ENCODE assay signal across 10 mouse cellular contexts in genomic region chr5:139081370-139081769, GRCm38 (mm10).
DNase-seq lines count a peak whose midpoint lies in the region; ATAC-seq and TF ChIP-seq lines count a peak whose summit lies in the region.
"Had no signal": no experiment of that assay in that cellular context is flagged by ENCODE, and none has a peak within 500 bp of the region (broad histone marks: within the 10 kb centered on the region; RNA-seq: fewer than 3 reads in every experiment).

No protein-coding gene starts in this region.

- H3K4me2 ChIP-seq in heart, embryonic 16.5 days (ENCODE audit: low read depth, low read length), result 0 out of 2 replicates have a peak overlapping the region, but pooled peaks have one; percentile 14
- no peak overlapping the region for H3K4me2 ChIP-seq in lung, postnatal 0 days (replicated peaks; ENCODE audit: low read depth, low read length)

- no peak overlapping the region for H3K4me3 ChIP-seq in heart, embryonic 16.5 days (ENCODE audit: low read length)
- H3K4me3 ChIP-seq in lung, postnatal 0 days (ENCODE audit: low read depth, low read length), result no peak overlapping the region
- no peak overlapping the region for H3K4me3 ChIP-seq in layer of hippocampus, adult 2 months
- H3K4me3 ChIP-seq: forebrain, embryonic 10.5 days; limb, embryonic 10.5 days had no signal

- TF ChIP-seq EP300 in lung, postnatal 0 days (IDR thresholded peaks at IDR 0.05), result no peak

- peaks cover 46% of the 10 kb centered on the region for H3K4me1 ChIP-seq in heart, embryonic 16.5 days (ENCODE audit: control insufficient read depth, insufficient read depth, low read length)
- no peaks in the 10 kb centered on the region for H3K4me1 ChIP-seq in lung, postnatal 0 days (ENCODE audit: insufficient read depth, low read depth, low read length)

- no peaks in the 10 kb centered on the region for H3K9me3 ChIP-seq in heart, embryonic 16.5 days (replicated peaks; ENCODE audit: control insufficient read depth, low read length)
- H3K9me3 ChIP-seq in lung, postnatal 0 days (ENCODE audit: low read length), result no peaks in the 10 kb centered on the region
- H3K9me3 ChIP-seq: forebrain, embryonic 10.5 days; limb, embryonic 10.5 days had no signal

- H3K27ac ChIP-seq in heart, embryonic 16.5 days (ENCODE audit: low read length), result peak overlapping the region; percentile 90
- peak overlapping the region; percentile 20; the same call in 1 of the 2 replicates for H3K27ac ChIP-seq in lung, postnatal 0 days (ENCODE audit: low read length)
- H3K27ac ChIP-seq in layer of hippocampus, adult 2 months, result no peak overlapping the region
- H3K27ac ChIP-seq: forebrain, embryonic 10.5 days; hindbrain, postnatal 0 days; limb, embryonic 10.5 days had no signal

- 0 out of 2 replicates have a peak, but pooled peaks have one; percentile 34 for ATAC-seq in heart, embryonic 16.5 days (replicated peaks; ENCODE audit: extremely low read depth, insufficient read depth, low FRiP score)
- peak; percentile 68 for ATAC-seq in lung, postnatal 0 days
- ATAC-seq: hindbrain, postnatal 0 days had no signal

- peak; percentile 36 for DNase-seq in kidney, adult 11 months
- no peak for DNase-seq in kidney, postnatal 10 days
- DNase-seq in adrenal gland, postnatal 36 days, result peak; percentile 63 to 64
- DNase-seq in lung, postnatal 0 days (ENCODE audit: low spot score), result peak; percentile 55
- no peak for DNase-seq in cerebellum, postnatal 25 days
- DNase-seq in layer of hippocampus, adult 2 months (ENCODE audit: low spot score in 2 of 2), result no peak

- H3K36me3 ChIP-seq in heart, embryonic 16.5 days (ENCODE audit: control insufficient read depth, insufficient read depth), result no peaks in the 10 kb centered on the region
- H3K36me3 ChIP-seq in lung, postnatal 0 days (ENCODE audit: insufficient read depth, low read length), result no peaks in the 10 kb centered on the region
- H3K36me3 ChIP-seq: forebrain, embryonic 10.5 days; limb, embryonic 10.5 days had no signal

- no peak overlapping the region for H3K9ac ChIP-seq in heart, embryonic 16.5 days (ENCODE audit: low read length)
- H3K9ac ChIP-seq in lung, postnatal 0 days (replicated peaks; ENCODE audit: low read depth), result no peak overlapping the region

- no peak for TF ChIP-seq CTCF in lung, postnatal 0 days (IDR thresholded peaks at IDR 0.05)
- no peak for TF ChIP-seq CTCF in layer of hippocampus, adult 2 months (conservative IDR thresholded peaks at IDR 0.05)

- no peaks in the 10 kb centered on the region for H3K27me3 ChIP-seq in heart, embryonic 16.5 days (ENCODE audit: control insufficient read depth, insufficient read depth, low read length)
- no peaks in the 10 kb centered on the region for H3K27me3 ChIP-seq in lung, postnatal 0 days (replicated peaks; ENCODE audit: insufficient read depth, low read length)

- WGBS in heart, embryonic 16.5 days, result 12% methylated on average over 6 of the region's 6 CpGs
- WGBS in lung, postnatal 0 days, result 12% methylated on average over 6 of the region's 6 CpGs

Comparison
In these comparisons a context has a peak if more than half of its experiments do, and no peak if none do; other contexts are left out.
1. DNase-seq: peak in kidney, adult 11 months (single experiment), adrenal gland, postnatal 36 days (2 of 2) and lung, postnatal 0 days (single experiment); none in kidney, postnatal 10 days (single experiment), cerebellum, postnatal 25 days (0 of 2) and layer of hippocampus, adult 2 months (0 of 2).